31 mouse cellular contexts compared by ENCODE assay signal in the genomic region with DNA sequence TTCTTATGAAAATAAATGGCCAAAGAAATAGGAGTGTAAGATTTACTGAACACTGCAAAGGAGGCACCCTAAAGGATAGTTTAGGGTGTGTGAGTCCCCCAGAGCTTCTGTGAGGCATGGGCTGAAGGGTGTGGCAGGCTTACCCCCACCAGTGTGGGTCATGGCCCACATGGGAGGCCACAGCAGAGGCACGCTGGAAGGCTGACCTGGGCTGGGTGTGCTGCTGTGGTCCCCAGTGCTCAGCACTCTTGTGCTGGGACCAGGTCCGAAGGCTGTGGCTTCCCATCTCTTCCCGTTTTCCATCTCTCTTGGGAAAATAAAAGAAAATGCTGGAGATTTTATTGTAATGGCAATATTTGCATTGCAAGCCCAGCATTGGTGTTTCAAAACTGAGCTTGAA. TPM values are rescaled to one million over a fixed set of nuclear protein-coding genes. Genes with fewer than 3 reads are reported as not detected.
"Had no signal": no experiment of that assay in that cellular context is flagged by ENCODE, and none has a peak within 500 bp of the region (broad histone marks: within the 10 kb centered on the region; RNA-seq: fewer than 3 reads in every experiment).

No protein-coding gene starts in this region.

- DNase-seq: gastrocnemius, postnatal 14 days; gastrocnemius, postnatal 36 days; heart, adult 11 months; heart, postnatal 36 days; kidney, adult 11 months; kidney, adult 9 months; kidney, postnatal 14 days; layer of hippocampus, adult 9-11 months; layer of hippocampus, postnatal 36 days; liver; liver, embryonic 13.5 days; liver, postnatal 0 days had no signal

- H3K27me3 ChIP-seq: heart, embryonic 15.5 days; hindbrain, embryonic 13.5 days; hindbrain, embryonic 15.5 days; liver, embryonic 15.5 days had no signal

- H3K4me1 ChIP-seq: hindbrain, embryonic 13.5 days; hindbrain, embryonic 15.5 days; kidney, embryonic 15.5 days; liver, embryonic 13.5 days; liver, embryonic 15.5 days had no signal

- H3K9me3 ChIP-seq: heart, embryonic 13.5 days; heart, embryonic 15.5 days; hindbrain, embryonic 13.5 days; hindbrain, embryonic 15.5 days; kidney, embryonic 15.5 days; liver, embryonic 13.5 days; liver, embryonic 15.5 days had no signal

- ATAC-seq: hindbrain, postnatal 0 days; intestine, embryonic 16.5 days; liver, postnatal 0 days had no signal

- H3K4me3 ChIP-seq: heart, adult 2 months; heart, embryonic 13.5 days; heart, embryonic 15.5 days; hindbrain, embryonic 13.5 days; hindbrain, embryonic 15.5 days; kidney, embryonic 15.5 days; liver, embryonic 13.5 days; liver, embryonic 15.5 days had no signal

- H3K4me2 ChIP-seq: hindbrain, embryonic 13.5 days; hindbrain, embryonic 15.5 days; kidney, embryonic 15.5 days; liver, embryonic 11.5 days; liver, embryonic 13.5 days; liver, embryonic 15.5 days had no signal

- H3K36me3 ChIP-seq: heart, embryonic 13.5 days; heart, embryonic 15.5 days; hindbrain, embryonic 13.5 days; hindbrain, embryonic 15.5 days; kidney, embryonic 15.5 days; liver, embryonic 13.5 days; liver, embryonic 15.5 days had no signal

- H3K27ac ChIP-seq: heart, adult 2 months; hindbrain, embryonic 13.5 days; hindbrain, embryonic 15.5 days; hindbrain, postnatal 0 days; kidney, embryonic 15.5 days; kidney, postnatal 0 days; liver, embryonic 13.5 days; liver, embryonic 15.5 days had no signal

- H3K9ac ChIP-seq: heart, embryonic 15.5 days; hindbrain, embryonic 13.5 days; hindbrain, embryonic 15.5 days; kidney, embryonic 15.5 days; liver, embryonic 13.5 days; liver, embryonic 15.5 days; liver, postnatal 0 days had no signal

RNA-seq across cellular contexts. Expression of gene Gm17087, which starts 15.1 kb away (rescaled TPM):
- polyA plus RNA-seq: gonadal fat pad, adult 2 months; heart, adult 2 months; heart, embryonic 11.5 days; heart, embryonic 13.5 days; heart, embryonic 15.5 days; heart, postnatal 0 days; hindbrain, embryonic 11.5 days; hindbrain, embryonic 13.5 days; hindbrain, embryonic 15.5 days; hindbrain, postnatal 0 days; intestine, embryonic 14.5 days; intestine, embryonic 16.5 days; kidney, adult 2 months; kidney, embryonic 15.5 days; kidney, postnatal 0 days; large intestine, adult 2 months; limb, embryonic 14.5 days; liver, embryonic 11.5 days; liver, embryonic 13.5 days; liver, embryonic 15.5 days; liver, postnatal 0 days had no signal
